Mouse (Mus musculus): ENCODE measurements around the gene Rab5if.

DNA sequence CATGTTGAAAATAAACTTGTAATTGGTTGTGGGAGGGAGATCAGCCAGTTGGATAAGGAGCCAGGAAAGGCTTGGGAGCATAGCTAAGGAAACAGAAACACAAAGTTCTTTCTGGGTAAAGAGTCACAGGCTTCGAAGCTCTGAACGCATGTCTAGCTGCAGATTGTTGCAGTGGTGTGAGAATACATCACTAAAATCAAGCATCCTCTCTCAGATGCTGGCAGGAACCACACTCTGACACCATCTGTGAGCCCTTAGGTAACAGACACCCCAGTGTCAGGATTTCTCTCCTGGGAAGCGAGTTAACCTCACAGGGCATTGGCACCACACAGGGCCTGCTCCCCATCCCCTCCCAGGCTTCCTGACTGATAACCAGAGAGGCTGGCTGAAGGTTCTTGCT lies 52.6 kb downstream of the Rab5if start:
- TF ChIP-seq CTCF (IDR thresholded peaks at IDR 0.05; ENCODE audit: control insufficient read depth, insufficient read depth, insufficient replicate concordance, low read depth, low read length) (no peak), POLR2A (IDR thresholded peaks at IDR 0.05; ENCODE audit: control insufficient read depth, low read depth, low read length) (no peak)

All from testis, adult 2 months (tissue).